Mouse (Mus musculus): ENCODE results near the gene Kctd5. TPM values are rescaled to one million over a fixed set of nuclear protein-coding genes. Genes with fewer than 3 reads are reported as not detected.

Kctd5 gene
- polyA plus RNA-seq, 1 experiment: not detected

DNA sequence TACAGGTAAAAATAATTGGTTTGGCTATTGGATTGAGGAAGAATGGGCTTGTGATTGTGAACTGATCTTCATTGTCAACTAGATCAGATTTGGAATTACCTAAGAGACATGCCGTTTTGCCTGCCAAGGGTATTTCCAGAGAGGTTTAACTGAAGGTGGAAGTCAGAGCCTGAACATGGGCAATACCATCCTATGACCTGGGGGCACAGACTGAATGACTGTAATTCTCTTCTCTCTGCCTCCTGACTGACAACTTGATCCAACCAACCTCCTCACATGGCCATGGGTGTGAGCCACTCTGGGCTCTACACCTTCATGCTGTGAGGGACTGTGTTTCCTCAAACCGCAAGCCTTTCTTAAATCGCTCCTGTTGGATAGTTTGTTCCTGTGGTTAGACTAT is 68.2 kb downstream of the Kctd5 start:
- Histone ChIP-seq H3K4me1 (ENCODE audit: control insufficient read depth, insufficient read depth, low read length) (peaks cover 4% of the 10 kb centered on the region; the same call in 1 of the 2 replicates), H3K4me3 (ENCODE audit: insufficient read depth, low read depth, low read length) (no peak overlapping the region), H3K27ac (ENCODE audit: insufficient read depth, low read depth, low read length) (no peak overlapping the region)
- WGBS: 94% methylated on average over 3 of the region's 3 CpGs
- no peak for TF ChIP-seq POLR2A (IDR thresholded peaks at IDR 0.05; ENCODE audit: insufficient read depth, low read depth, low read length)
- no peak for TF ChIP-seq CTCF (IDR thresholded peaks at IDR 0.05; ENCODE audit: insufficient read depth, low read depth, low read length)

DNA sequence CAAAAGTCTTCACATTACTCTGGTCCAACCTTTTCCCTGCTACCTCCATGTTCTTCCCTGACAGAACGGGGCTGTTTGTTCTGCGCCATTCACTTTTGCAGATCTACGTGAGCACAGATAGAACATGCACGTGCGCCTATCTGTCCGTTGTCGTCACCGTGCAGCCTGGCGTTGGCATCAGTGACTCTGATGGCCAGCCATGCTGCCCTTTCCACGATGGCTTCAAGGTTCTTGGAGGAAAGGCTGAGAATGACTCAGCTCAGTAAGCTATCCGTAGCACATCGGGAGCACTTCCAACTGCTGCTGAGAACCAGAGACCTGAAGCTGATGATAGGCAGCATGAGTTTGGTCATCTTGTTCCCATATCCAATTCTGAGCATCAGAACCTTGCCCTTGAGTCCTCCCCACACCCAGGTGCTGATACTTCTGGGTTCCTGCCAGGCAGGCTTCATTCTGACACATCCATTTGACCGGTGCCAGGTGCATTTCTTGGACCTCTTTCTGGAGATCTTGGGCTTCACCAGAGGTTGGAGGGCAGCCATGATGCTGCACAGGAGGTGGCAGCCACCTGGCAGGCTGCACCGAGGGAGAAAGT is 69.1 kb downstream of the Kctd5 start:
- Histone ChIP-seq H3K4me1 (ENCODE audit: control insufficient read depth, insufficient read depth, low read length) (peaks cover 7% of the 10 kb centered on the region; the same call in 1 of the 2 replicates), H3K27ac (ENCODE audit: insufficient read depth, low read depth, low read length) (no peak overlapping the region), H3K4me3 (ENCODE audit: insufficient read depth, low read depth, low read length) (no peak overlapping the region)
- WGBS: 92% methylated on average over 14 of the region's 14 CpGs
- TF ChIP-seq CTCF (IDR thresholded peaks at IDR 0.05; ENCODE audit: insufficient read depth, low read depth, low read length): no peak
- no peak for TF ChIP-seq POLR2A (IDR thresholded peaks at IDR 0.05; ENCODE audit: insufficient read depth, low read depth, low read length)

- TF ChIP-seq CTCF (IDR thresholded peaks at IDR 0.05; ENCODE audit: insufficient read depth, low read depth, low read length): no peak
- no peak for TF ChIP-seq POLR2A (IDR thresholded peaks at IDR 0.05; ENCODE audit: insufficient read depth, low read depth, low read length)
- 42% methylated on average over 5 of the region's 5 CpGs for WGBS
- Histone ChIP-seq H3K4me1 (ENCODE audit: control insufficient read depth, insufficient read depth, low read length) (peaks cover 7% of the 10 kb centered on the region; the same call in 1 of the 2 replicates), H3K4me3 (ENCODE audit: insufficient read depth, low read depth, low read length) (no peak overlapping the region), H3K27ac (ENCODE audit: insufficient read depth, low read depth, low read length) (no peak overlapping the region)
Observed at GRCm38 (mm10) chr17:24000404-24000803, 72.9 kb downstream of the Kctd5 start.

- H3K4me1 ChIP-seq (ENCODE audit: control insufficient read depth, insufficient read depth, low read length): peaks cover 17% of the 10 kb centered on the region
- 76% methylated on average over 6 of the region's 6 CpGs for WGBS
- no peak overlapping the region for H3K27ac ChIP-seq (ENCODE audit: insufficient read depth, low read depth, low read length)
- TF ChIP-seq CTCF (IDR thresholded peaks at IDR 0.05; ENCODE audit: insufficient read depth, low read depth, low read length) (no peak), POLR2A (IDR thresholded peaks at IDR 0.05; ENCODE audit: insufficient read depth, low read depth, low read length) (no peak)
- no peak overlapping the region for H3K4me3 ChIP-seq (ENCODE audit: insufficient read depth, low read depth, low read length)
Observed at GRCm38 (mm10) chr17:23998383-23998782, 74.9 kb downstream of the Kctd5 start.

- Histone ChIP-seq H3K27ac (ENCODE audit: insufficient read depth, low read depth, low read length) (no peak within 1 kb of the TSS), H3K4me3 (ENCODE audit: insufficient read depth, low read depth, low read length) (no peak within 1 kb of the TSS), H3K4me1 (ENCODE audit: control insufficient read depth, insufficient read depth, low read length) (peaks cover 22% of the 10 kb centered on the region)
- TF ChIP-seq POLR2A (IDR thresholded peaks at IDR 0.05; ENCODE audit: insufficient read depth, low read depth, low read length): no peak
- no peak for TF ChIP-seq CTCF (IDR thresholded peaks at IDR 0.05; ENCODE audit: insufficient read depth, low read depth, low read length)
- 78% methylated on average over 2 of the region's 2 CpGs for WGBS
Observed at GRCm38 (mm10) chr17:23997901-23998300, 75.4 kb downstream of the Kctd5 start, which contains the start of gene Prss22. Gene Prss22 (minus strand): TSS chr17:23998100.

Other genes with a start within 250 kb of the Kctd5 start
- not detected in 2 replicates for gene Elob, start 244.3 kb downstream of the Kctd5 start, polyA plus RNA-seq (2012; ENCODE audit: insufficient read depth, insufficient read length, low replicate concordance, missing spikeins)
- not detected in 2 replicates for gene Prss33, start 237.4 kb downstream of the Kctd5 start, polyA plus RNA-seq (2012; ENCODE audit: insufficient read depth, insufficient read length, low replicate concordance, missing spikeins)
- gene Prss32, start 229.6 kb downstream of the Kctd5 start, polyA plus RNA-seq (2012; ENCODE audit: insufficient read depth, insufficient read length, low replicate concordance, missing spikeins): not detected in 2 replicates
- gene Prss41, start 229.3 kb downstream of the Kctd5 start, polyA plus RNA-seq (2012; ENCODE audit: insufficient read depth, insufficient read length, low replicate concordance, missing spikeins): not detected in 2 replicates
- not detected in 2 replicates for gene Prss21, start 205.4 kb downstream of the Kctd5 start, polyA plus RNA-seq (2012; ENCODE audit: insufficient read depth, insufficient read length, low replicate concordance, missing spikeins)
- gene Dcpp1, start 192.6 kb downstream of the Kctd5 start, polyA plus RNA-seq (2012; ENCODE audit: insufficient read depth, insufficient read length, low replicate concordance, missing spikeins): not detected in 2 replicates
- gene Dcpp2, start 192.6 kb downstream of the Kctd5 start, polyA plus RNA-seq (2012; ENCODE audit: insufficient read depth, insufficient read length, low replicate concordance, missing spikeins): not detected in 2 replicates
- not detected in 2 replicates for gene Dcpp3, start 156.0 kb downstream of the Kctd5 start, polyA plus RNA-seq (2012; ENCODE audit: insufficient read depth, insufficient read length, low replicate concordance, missing spikeins)
- not detected in 2 replicates for gene Sbp, start 131.8 kb downstream of the Kctd5 start, polyA plus RNA-seq (2012; ENCODE audit: insufficient read depth, insufficient read length, low replicate concordance, missing spikeins)
- gene Sbpl, start 118.2 kb downstream of the Kctd5 start, polyA plus RNA-seq (2012; ENCODE audit: insufficient read depth, insufficient read length, low replicate concordance, missing spikeins): not detected in 2 replicates
- gene Prss30, start 92.9 kb downstream of the Kctd5 start, polyA plus RNA-seq (2012; ENCODE audit: insufficient read depth, insufficient read length, low replicate concordance, missing spikeins): not detected in 2 replicates
- not detected in 2 replicates for gene Prss22, start 75.4 kb downstream of the Kctd5 start, polyA plus RNA-seq (2012; ENCODE audit: insufficient read depth, insufficient read length, low replicate concordance, missing spikeins)
- gene Prss27, start 35.3 kb downstream of the Kctd5 start, polyA plus RNA-seq (2012; ENCODE audit: insufficient read depth, insufficient read length, low replicate concordance, missing spikeins): not detected in 2 replicates
- not detected in 2 replicates for gene Pdpk1, start 77.4 kb upstream of the Kctd5 start, polyA plus RNA-seq (2012; ENCODE audit: insufficient read depth, insufficient read length, low replicate concordance, missing spikeins)
- not detected in 2 replicates for gene Amdhd2, start 90.3 kb upstream of the Kctd5 start, polyA plus RNA-seq (2012; ENCODE audit: insufficient read depth, insufficient read length, low replicate concordance, missing spikeins)
- 528 TPM in 1 of 2 replicates, not detected in the other for gene Atp6v0c, start 96.2 kb upstream of the Kctd5 start, polyA plus RNA-seq (2012; ENCODE audit: insufficient read depth, insufficient read length, low replicate concordance, missing spikeins)
- not detected in 2 replicates for gene Tbc1d24, start 132.1 kb upstream of the Kctd5 start, polyA plus RNA-seq (2012; ENCODE audit: insufficient read depth, insufficient read length, low replicate concordance, missing spikeins)
- not detected in 2 replicates for gene Ntn3, start 136.0 kb upstream of the Kctd5 start, polyA plus RNA-seq (2012; ENCODE audit: insufficient read depth, insufficient read length, low replicate concordance, missing spikeins)
- not detected in 2 replicates for gene Tedc2, start 147.4 kb upstream of the Kctd5 start, polyA plus RNA-seq (2012; ENCODE audit: insufficient read depth, insufficient read length, low replicate concordance, missing spikeins)
- gene Ccnf, start 178.0 kb upstream of the Kctd5 start, polyA plus RNA-seq (2012; ENCODE audit: insufficient read depth, insufficient read length, low replicate concordance, missing spikeins): not detected in 2 replicates

All from olfactory bulb, adult 2 months (tissue).